Mouse (Mus musculus) E14TG2a.4 (cell line): ENCODE data around the gene Aebp2.
"Not testable (repeated sequence)": the region's sequence is repeated elsewhere in the genome, so short reads cannot be mapped to it uniquely, and the experiment has no call there.

ENCODE experiments used
- H3K27me3 ChIP-seq: 2 replicates; pipeline ENCODE4 v1.6.1; 2014; ENCODE audit warnings: low read length, control low read depth; ENCODE audit not compliant: insufficient read depth
- H3K36me3 ChIP-seq: 2 replicates; pipeline ENCODE4 v1.6.1; 2014; ENCODE audit warnings: low read length, control low read depth; ENCODE audit not compliant: insufficient read depth
- H3K4me1 ChIP-seq: replicated peaks from 2 replicates; pipeline ENCODE4 v1.6.1; 2014; ENCODE audit warnings: low read depth, low read length, control low read depth
- H3K4me3 ChIP-seq: replicated peaks from 2 replicates; pipeline ENCODE4 v1.5.1; 2014; ENCODE audit warnings: mild to moderate bottlenecking, low read length
- H3K9me3 ChIP-seq: 2 replicates; pipeline ENCODE4 v1.6.1; 2014; ENCODE audit warnings: low read length, control low read depth
- CTCF ChIP-seq: conservative IDR thresholded peaks from 2 replicates; pipeline ENCODE4 v1.5.1; 2014; ENCODE audit warnings: low read length
- NANOG ChIP-seq: IDR thresholded peaks from 2 replicates; pipeline ENCODE4 v1.6.1; 2014; ENCODE audit warnings: borderline replicate concordance, low read length, mixed read lengths
- POU5F1 ChIP-seq: IDR thresholded peaks from 2 replicates; pipeline ENCODE4 v1.6.1; 2014; ENCODE audit warnings: low read length, borderline replicate concordance

Gene Aebp2

GRCm38 (mm10) chr6:140655451-140655850, 33.0 kb downstream of the Aebp2 start:
- Histone ChIP-seq H3K4me1 (peaks cover 9% of the 10 kb centered on the region), H3K4me3 (no peak overlapping the region)
- TF ChIP-seq POU5F1 = no peak
- TF ChIP-seq CTCF = no peak

GRCm38 (mm10) chr6:140656991-140657390, 34.5 kb downstream of the Aebp2 start:
- Histone ChIP-seq H3K4me3 (no peak overlapping the region), H3K4me1 (peaks cover 25% of the 10 kb centered on the region), H3K9me3 (no peaks in the 10 kb centered on the region), H3K36me3 (peaks cover 74% of the 10 kb centered on the region), H3K27me3 (no peaks in the 10 kb centered on the region)
- no peak for TF ChIP-seq NANOG
- no peak for TF ChIP-seq POU5F1
- no peak for TF ChIP-seq CTCF

More at GRCm38 (mm10) chr6:140655451-140655850, 33.0 kb downstream of the Aebp2 start:
- no peaks in the 10 kb centered on the region for H3K9me3 ChIP-seq
- no peaks in the 10 kb centered on the region for H3K27me3 ChIP-seq
- H3K36me3 ChIP-seq = peaks cover 74% of the 10 kb centered on the region

DNA sequence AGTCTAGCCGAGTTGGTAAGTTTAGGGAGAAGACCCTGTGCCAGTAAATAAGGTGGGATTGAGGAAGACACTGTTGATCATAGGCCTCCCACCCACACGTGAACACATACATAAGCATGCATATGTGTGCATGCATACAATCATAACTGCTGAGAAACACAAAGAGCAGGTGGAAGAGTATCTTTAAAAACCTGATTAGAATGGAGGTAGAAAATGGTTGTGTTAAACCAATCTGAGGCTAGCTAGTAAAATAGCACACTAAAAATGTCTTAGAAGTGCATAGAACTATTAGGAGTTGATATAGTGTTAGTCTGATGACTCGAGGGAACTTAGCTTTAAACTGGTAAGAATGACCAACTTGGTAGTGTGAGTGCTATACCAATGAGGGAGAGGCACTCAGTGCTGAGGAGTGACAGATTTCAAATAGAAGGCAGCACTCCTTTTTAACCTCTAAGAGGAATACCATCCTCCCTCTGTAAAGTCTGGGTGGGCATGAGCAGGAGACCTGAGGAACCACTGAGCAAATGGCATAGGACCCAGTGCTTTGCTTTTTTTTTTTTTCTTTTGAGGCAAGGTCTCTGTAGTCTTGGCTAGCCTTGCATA, 35.6 kb downstream of the Aebp2 start:
- Histone ChIP-seq H3K4me3 (no peak overlapping the region), H3K27me3 (no peaks in the 10 kb centered on the region)
- no peak for TF ChIP-seq POU5F1
- no peak for TF ChIP-seq CTCF
- no peak for TF ChIP-seq NANOG

DNA sequence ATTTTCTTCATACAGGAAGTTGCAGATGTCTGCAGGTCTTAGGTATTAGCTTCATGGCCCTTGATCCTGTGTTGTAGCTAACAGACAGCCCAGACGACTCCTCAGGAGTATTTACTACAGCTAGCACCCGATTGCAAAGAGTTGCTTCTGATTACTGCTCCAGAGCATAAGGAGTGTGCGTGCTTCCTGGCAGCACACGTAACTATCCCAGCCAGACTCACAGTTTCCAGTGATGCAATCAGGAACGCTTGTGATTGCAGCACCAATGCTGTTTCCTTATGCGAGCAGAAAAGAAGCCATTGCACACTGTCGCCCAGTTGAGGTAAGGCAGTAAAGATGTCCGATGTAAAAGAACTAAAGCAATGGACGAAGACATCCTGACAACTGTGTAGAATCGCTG, 38.6 kb downstream of the Aebp2 start:
- H3K9me3 ChIP-seq = no peaks in the 10 kb centered on the region
- peaks cover 30% of the 10 kb centered on the region for H3K4me1 ChIP-seq
- TF ChIP-seq POU5F1 = no peak
- TF ChIP-seq CTCF = no peak
- no peak for TF ChIP-seq NANOG
- H3K36me3 ChIP-seq = peaks cover 44% of the 10 kb centered on the region
- no peak overlapping the region for H3K4me3 ChIP-seq
- no peaks in the 10 kb centered on the region for H3K27me3 ChIP-seq

More for the DNA sequence above, 35.6 kb downstream of the Aebp2 start:
- Histone ChIP-seq H3K36me3 (peaks cover 68% of the 10 kb centered on the region), H3K9me3 (no peaks in the 10 kb centered on the region), H3K4me1 (peaks cover 30% of the 10 kb centered on the region)

GRCm38 (mm10) chr6:140661777-140662176, 39.3 kb downstream of the Aebp2 start:
- Histone ChIP-seq H3K4me1 (peaks cover 36% of the 10 kb centered on the region), H3K9me3 (no peaks in the 10 kb centered on the region), H3K36me3 (peaks cover 39% of the 10 kb centered on the region), H3K4me3 (no peak overlapping the region), H3K27me3 (no peaks in the 10 kb centered on the region)
- no peak for TF ChIP-seq POU5F1
- TF ChIP-seq NANOG = no peak
- TF ChIP-seq CTCF = no peak

DNA sequence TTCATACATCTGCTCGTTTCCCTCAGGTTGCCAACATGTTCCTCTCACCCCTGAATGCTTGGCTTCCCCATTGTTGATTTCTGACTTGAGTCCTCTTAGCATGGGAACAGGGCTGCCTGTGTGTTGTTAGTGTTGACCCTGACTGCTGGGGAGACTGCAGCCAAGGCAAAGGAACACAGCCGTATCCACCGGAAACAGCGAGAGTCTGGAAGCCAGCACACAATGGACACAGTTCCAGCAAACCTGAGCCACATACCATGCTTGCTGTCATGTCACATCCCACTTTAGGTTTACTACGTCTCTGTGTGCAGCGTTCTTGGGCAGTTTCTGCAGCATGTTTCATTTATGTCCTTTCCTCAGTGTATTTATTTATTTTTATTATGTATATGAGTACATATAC, 39.8 kb downstream of the Aebp2 start:
- peaks cover 36% of the 10 kb centered on the region for H3K36me3 ChIP-seq
- no peak for TF ChIP-seq NANOG
- no peak for TF ChIP-seq POU5F1
- TF ChIP-seq CTCF = no peak
- H3K27me3 ChIP-seq = no peaks in the 10 kb centered on the region
- H3K9me3 ChIP-seq = no peaks in the 10 kb centered on the region
- H3K4me3 ChIP-seq = no peak overlapping the region
- peaks cover 41% of the 10 kb centered on the region for H3K4me1 ChIP-seq

GRCm38 (mm10) chr6:140662697-140663096, 40.2 kb downstream of the Aebp2 start:
- not testable (repeated sequence) for H3K27me3 ChIP-seq, H3K4me3 ChIP-seq, H3K9me3 ChIP-seq
- peaks cover 31% of the 10 kb centered on the region for H3K36me3 ChIP-seq
- peak; percentile 9; the same call in 1 of the 2 replicates for TF ChIP-seq CTCF
- H3K4me1 ChIP-seq = peaks cover 46% of the 10 kb centered on the region

GRCm38 (mm10) chr6:140664611-140665010, 42.1 kb downstream of the Aebp2 start:
- H3K4me1 ChIP-seq = peaks cover 63% of the 10 kb centered on the region
- 0 out of 2 replicates have a peak, but pooled peaks cover 1% of the 10 kb centered on the region for H3K9me3 ChIP-seq
- no peaks in the 10 kb centered on the region for H3K27me3 ChIP-seq
- H3K36me3 ChIP-seq = peaks cover 21% of the 10 kb centered on the region; the same call in 1 of the 2 replicates
- TF ChIP-seq POU5F1 (no peak), NANOG (no peak), CTCF (no peak)
- H3K4me3 ChIP-seq = no peak overlapping the region

GRCm38 (mm10) chr6:140666486-140667240, 44.2 kb downstream of the Aebp2 start:
- H3K36me3 ChIP-seq = peaks cover 8% of the 10 kb centered on the region; the same call in 1 of the 2 replicates
- TF ChIP-seq POU5F1 (no peak), NANOG (no peak), CTCF (no peak)
- no peaks in the 10 kb centered on the region for H3K27me3 ChIP-seq
- H3K4me3 ChIP-seq = no peak overlapping the region
- peaks cover 16% of the 10 kb centered on the region for H3K9me3 ChIP-seq
- H3K4me1 ChIP-seq = peaks cover 49% of the 10 kb centered on the region
